Mouse (Mus musculus) kidney, adult 2 months (tissue): ENCODE results near the gene Map3k7. TPM values are rescaled to one million over a fixed set of nuclear protein-coding genes. Genes with fewer than 3 reads are reported as not detected.

Experiments used
- DNase-seq: peaks from one replicate; pipeline ENCODE4 v3.0.0; 2021
- H3K27ac ChIP-seq: fragments of 200-500 bp; 2 replicates; pipeline ENCODE4 v1.5.1; 2012; ENCODE audit warnings: low read depth, low read length, control low read depth, inconsistent platforms; ENCODE audit not compliant: insufficient read depth
- H3K27me3 ChIP-seq: fragments of 200-500 bp; replicated peaks from 2 replicates; pipeline ENCODE4 v1.6.1; 2012; ENCODE audit warnings: mild to moderate bottlenecking, moderate library complexity, low read length, inconsistent platforms; ENCODE audit not compliant: control insufficient read depth, insufficient read depth
- H3K36me3 ChIP-seq: fragments of 200-500 bp; 2 replicates; pipeline ENCODE4 v1.6.1; 2012; ENCODE audit warnings: mild to moderate bottlenecking, moderate library complexity, low read length, inconsistent platforms; ENCODE audit not compliant: control insufficient read depth, insufficient read depth
- H3K4me1 ChIP-seq: fragments of 200-500 bp; 2 replicates; pipeline ENCODE4 v1.6.1; 2011; ENCODE audit warnings: low read length; ENCODE audit not compliant: control insufficient read depth, insufficient read depth
- H3K4me3 ChIP-seq: fragments of 200-500 bp; 2 replicates; pipeline ENCODE4 v1.5.1; 2011; ENCODE audit warnings: mild to moderate bottlenecking, low read depth, low read length, control low read depth; ENCODE audit not compliant: insufficient read depth
- CTCF ChIP-seq: fragments of 200-500 bp; conservative IDR thresholded peaks from 2 replicates; pipeline ENCODE4 v1.5.1; 2011; ENCODE audit warnings: low read depth, mild to moderate bottlenecking, control low read depth, low read length, moderate library complexity, mixed read lengths; ENCODE audit not compliant: insufficient read depth, insufficient read length
- POLR2A ChIP-seq: fragments of 200-500 bp; IDR thresholded peaks from one replicate; pipeline ENCODE4 v1.6.1; 2011; ENCODE audit warnings: low read depth, low read length, control low read depth
- WGBS: fragments of 180-500 bp; shearing (Covaris S2); methylation state at CpG from one replicate; pipeline ENCODE4 v1.1.7; 2018; 5-methylcytosine and 5-hydroxymethylcytosine counted together
- polyA plus RNA-seq: library from polyadenylated mRNA; depleted of rRNA; stranded (reverse); fragments of >200 nt; gene quantifications from 2 replicates; pipeline ENCODE4 v1.2.3, GENCODE M21; 2012

The Map3k7 gene
- polyA plus RNA-seq, 1 experiment, result 44.1 TPM

DNA sequence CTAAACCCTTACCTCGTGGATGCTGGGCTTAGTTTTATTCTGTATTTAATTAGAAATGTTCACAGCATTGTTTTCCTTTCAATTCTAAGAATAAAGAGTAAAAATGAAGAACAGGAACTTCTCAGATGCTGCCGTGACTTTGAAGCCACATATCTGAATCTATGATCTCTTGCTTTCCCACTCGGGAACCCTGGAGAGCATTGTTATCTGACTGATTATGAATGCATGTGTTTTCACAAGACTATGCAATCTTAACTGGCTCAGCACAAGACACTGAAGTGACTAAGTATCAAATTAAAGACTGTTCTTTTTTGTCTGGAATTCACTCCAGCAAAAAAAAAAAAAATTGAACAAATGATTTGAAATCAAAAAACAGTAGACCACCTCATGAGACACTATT lies 30.7 kb upstream of the Map3k7 start:
- H3K36me3 ChIP-seq, result no peaks in the 10 kb centered on the region
- 62% methylated on average over 3 of the region's 3 CpGs for WGBS
- no peak for DNase-seq
- H3K4me3 ChIP-seq, result no peak overlapping the region
- no peaks in the 10 kb centered on the region; the same call in 1 of the 2 replicates for H3K4me1 ChIP-seq
- H3K27me3 ChIP-seq, result peaks cover 2% of the 10 kb centered on the region
- TF ChIP-seq CTCF (no peak), POLR2A (no peak)
- no peak overlapping the region for H3K27ac ChIP-seq

DNA sequence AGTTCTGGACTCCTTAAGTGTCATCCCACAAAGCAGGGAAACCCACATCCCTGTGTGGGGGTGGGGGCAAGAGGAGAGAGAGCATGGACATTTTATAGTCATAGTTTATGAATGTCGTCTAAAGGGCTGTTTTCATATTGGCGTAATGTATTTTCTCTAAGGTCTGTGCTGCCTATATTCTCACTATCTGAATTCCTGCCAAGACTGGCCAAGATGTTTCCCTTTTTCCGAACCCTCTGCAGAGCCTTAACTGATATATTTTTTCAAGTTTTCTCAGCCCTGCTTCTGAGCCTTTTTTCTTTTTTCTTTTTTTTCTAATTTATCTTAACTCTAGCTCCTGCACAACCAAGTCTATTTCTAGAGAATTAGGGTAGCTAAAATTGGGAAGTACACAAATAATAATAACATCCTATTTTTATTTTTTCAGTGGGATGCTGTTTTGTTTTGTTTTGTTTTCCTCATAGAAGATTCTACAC lies 28.0 kb upstream of the Map3k7 start:
- peaks cover 2% of the 10 kb centered on the region for H3K27me3 ChIP-seq
- DNase-seq, result no peak
- TF ChIP-seq CTCF (no peak), POLR2A (no peak)
- WGBS, result 62% methylated on average over 3 of the region's 3 CpGs
- no peaks in the 10 kb centered on the region; the same call in 1 of the 2 replicates for H3K4me1 ChIP-seq
- no peak overlapping the region for H3K27ac ChIP-seq
- H3K4me3 ChIP-seq, result no peak overlapping the region
- no peaks in the 10 kb centered on the region for H3K36me3 ChIP-seq

- no peak overlapping the region for H3K4me3 ChIP-seq
- peaks cover 2% of the 10 kb centered on the region for H3K27me3 ChIP-seq
- 51% methylated on average over 8 of the region's 8 CpGs for WGBS
- H3K27ac ChIP-seq, result no peak overlapping the region
- DNase-seq, result no peak
- H3K36me3 ChIP-seq, result no peaks in the 10 kb centered on the region
- TF ChIP-seq CTCF (no peak), POLR2A (no peak)
- H3K4me1 ChIP-seq, result no peaks in the 10 kb centered on the region; the same call in 1 of the 2 replicates
Observed at GRCm38 (mm10) chr4:31936358-31936757, 27.5 kb upstream of the Map3k7 start.

DNA sequence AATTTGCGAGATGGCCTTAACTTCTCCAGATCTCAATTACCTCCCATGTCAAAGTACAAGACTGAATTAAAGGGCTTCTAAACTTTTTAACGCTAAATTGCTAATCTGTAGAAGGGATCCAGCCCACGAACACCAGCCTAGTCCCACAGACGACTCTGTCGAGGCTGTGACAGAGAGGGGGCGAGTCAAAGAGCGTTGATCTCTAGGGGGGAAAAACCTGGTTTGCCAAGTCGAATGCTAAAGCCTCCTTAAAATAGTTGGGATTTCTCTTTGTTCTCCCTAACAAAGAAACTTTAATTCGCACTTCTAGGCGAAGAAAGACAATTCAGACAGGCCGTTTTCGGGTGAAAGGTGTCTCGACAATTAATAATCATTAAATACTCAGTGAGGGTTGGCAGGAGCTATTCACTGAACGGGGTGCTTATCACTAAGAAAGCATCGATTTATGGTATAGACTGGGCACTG lies 27.0 kb upstream of the Map3k7 start:
- no peak for DNase-seq
- TF ChIP-seq CTCF, result no peak
- TF ChIP-seq POLR2A, result no peak
- Histone ChIP-seq H3K4me1 (no peaks in the 10 kb centered on the region; the same call in 1 of the 2 replicates), H3K4me3 (no peak overlapping the region), H3K36me3 (no peaks in the 10 kb centered on the region), H3K27me3 (peaks cover 2% of the 10 kb centered on the region), H3K27ac (no peak overlapping the region)
- WGBS, result 33% methylated on average over 15 of the region's 15 CpGs

DNA sequence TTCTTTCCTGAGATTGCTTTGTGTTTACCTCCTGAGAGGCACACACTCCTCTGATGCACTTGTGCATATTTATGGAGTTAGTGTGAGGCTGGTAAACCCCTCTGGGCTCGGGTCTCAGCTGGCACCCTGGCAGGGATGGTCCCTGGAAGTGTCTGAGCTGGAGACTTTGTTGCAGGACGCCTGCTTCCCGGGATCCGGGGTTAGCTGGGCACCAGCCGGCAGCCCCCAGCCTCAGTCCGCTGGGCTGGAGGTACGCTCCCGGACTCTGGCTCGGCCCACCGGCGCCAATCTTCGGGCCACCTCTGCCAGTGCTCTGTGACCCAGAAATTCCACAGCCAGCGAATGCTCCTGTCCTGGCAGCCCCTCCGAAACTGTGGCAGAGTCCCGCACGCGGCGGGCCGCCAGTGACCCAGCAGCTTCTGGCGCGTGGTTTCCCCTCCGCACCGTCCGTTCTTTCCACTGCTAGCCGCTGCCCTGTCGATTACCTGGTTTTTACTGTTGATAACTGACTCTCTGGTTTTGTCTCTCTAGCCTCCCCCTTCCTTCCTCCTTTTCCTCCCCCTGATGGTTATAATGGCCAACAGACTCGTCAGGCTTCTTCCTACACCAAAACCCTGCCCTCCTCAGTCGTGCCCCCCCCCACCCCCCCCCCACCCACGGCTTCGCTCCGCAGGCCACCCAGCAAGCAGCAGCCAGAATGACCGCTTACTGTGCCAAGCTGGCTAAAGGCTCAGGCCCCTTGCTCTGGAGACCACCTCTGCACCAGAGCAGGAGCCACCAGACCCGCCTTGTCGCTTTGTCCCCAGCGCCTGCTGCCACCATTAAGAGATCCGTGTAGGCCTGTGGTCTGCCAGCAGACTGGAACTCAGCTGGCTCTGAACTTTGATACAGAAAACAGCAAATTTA lies 26.3 kb upstream of the Map3k7 start:
- 5% methylated on average over 36 of the region's 36 CpGs for WGBS
- H3K27me3 ChIP-seq, result peaks cover 2% of the 10 kb centered on the region
- H3K27ac ChIP-seq, result no peak overlapping the region
- DNase-seq, result peak; percentile 2
- no peaks in the 10 kb centered on the region for H3K36me3 ChIP-seq
- no peaks in the 10 kb centered on the region; the same call in 1 of the 2 replicates for H3K4me1 ChIP-seq
- TF ChIP-seq POLR2A (no peak), CTCF (no peak)
- peak overlapping the region; percentile 22 for H3K4me3 ChIP-seq

GRCm38 (mm10) chr4:31938416-31939106 lies 25.3 kb upstream of the Map3k7 start:
- peak; percentile 46 for DNase-seq

More at GRCm38 (mm10) chr4:31938416-31939106, 25.3 kb upstream of the Map3k7 start:
- Histone ChIP-seq H3K27me3 (peaks cover 2% of the 10 kb centered on the region), H3K4me1 (no peaks in the 10 kb centered on the region; the same call in 1 of the 2 replicates), H3K36me3 (no peaks in the 10 kb centered on the region), H3K27ac (no peak overlapping the region), H3K4me3 (no peak overlapping the region)
- WGBS, result 24% methylated on average over 9 of the region's 9 CpGs
- TF ChIP-seq CTCF (peak; percentile 29; the same call in 1 of the 2 replicates), POLR2A (no peak)
